Mouse (Mus musculus) forebrain, embryonic 10.5 days (tissue): ENCODE data around the gene Cmtr2. TPM values are rescaled to one million over a fixed set of nuclear protein-coding genes. Genes with fewer than 3 reads are reported as not detected.

Source experiments
- DNase-seq: peaks from one replicate; pipeline ENCODE4 v3.0.0-alpha.2; 2017; ENCODE audit warnings: low spot score; ENCODE audit errors: extremely low spot score
- H3K27ac ChIP-seq: fragments of 300-500 bp; sonication (generic); 2 replicates; pipeline ENCODE4 v1.5.1; 2016; ENCODE audit warnings: mild to moderate bottlenecking
- H3K27me3 ChIP-seq: fragments of 300-500 bp; sonication (generic); 2 replicates; pipeline ENCODE4 v1.6.1; 2016; ENCODE audit warnings: mild to moderate bottlenecking; ENCODE audit not compliant: poor library complexity, severe bottlenecking
- H3K36me3 ChIP-seq: fragments of 300-500 bp; sonication (generic); replicated peaks from 2 replicates; pipeline ENCODE4 v1.6.1; 2016; ENCODE audit warnings: mild to moderate bottlenecking, moderate library complexity
- H3K4me1 ChIP-seq: fragments of 300-500 bp; sonication (generic); 2 replicates; pipeline ENCODE4 v1.6.1; 2016
- H3K4me3 ChIP-seq: fragments of 300-500 bp; sonication (generic); 2 replicates; pipeline ENCODE4 v1.5.1; 2016; ENCODE audit warnings: mild to moderate bottlenecking, moderate library complexity
- H3K9me3 ChIP-seq: fragments of 300-500 bp; sonication (generic); 2 replicates; pipeline ENCODE4 v1.6.1; 2016; ENCODE audit warnings: mild to moderate bottlenecking, moderate library complexity
- WGBS: fragments of 180-500 bp; shearing (Covaris S2); methylation state at CpG from one replicate; pipeline ENCODE4 v1.1.7; 2016; 5-methylcytosine and 5-hydroxymethylcytosine counted together
- polyA plus RNA-seq: library from polyadenylated mRNA; unstranded; fragments of >200 nt; fragmentation: Nextera tagmentation; extraction: Ambion mirVana; gene quantifications from 2 replicates; pipeline ENCODE4 v1.2.1, GENCODE M21; 2016

Gene Cmtr2
- polyA plus RNA-seq, 1 experiment from 2014 or later = 11.2 TPM

- no peak overlapping the region for H3K4me3 ChIP-seq
- H3K9me3 ChIP-seq = no peaks in the 10 kb centered on the region
- DNase-seq = no peak
- no peak overlapping the region for H3K27ac ChIP-seq
- WGBS = 90% methylated on average over 4 of the region's 4 CpGs
- H3K27me3 ChIP-seq = no peaks in the 10 kb centered on the region
- H3K36me3 ChIP-seq = no peaks in the 10 kb centered on the region
- peaks cover 19% of the 10 kb centered on the region for H3K4me1 ChIP-seq
Measured at GRCm38 (mm10) chr8:110270659-110271058, 55.2 kb downstream of the Cmtr2 start.

GRCm38 (mm10) chr8:110273394-110273793 lies 57.9 kb downstream of the Cmtr2 start:
- Histone ChIP-seq H3K9me3 (no peaks in the 10 kb centered on the region), H3K4me1 (peaks cover 8% of the 10 kb centered on the region; the same call in 1 of the 2 replicates), H3K4me3 (no peak overlapping the region), H3K27ac (no peak overlapping the region), H3K36me3 (no peaks in the 10 kb centered on the region), H3K27me3 (no peaks in the 10 kb centered on the region)
- DNase-seq = no peak
- WGBS = 71% methylated on average over 2 of the region's 2 CpGs

Other genes with a start within 250 kb of the Cmtr2 start
- not detected in 2 replicates for gene Tat, start 225.2 kb upstream of the Cmtr2 start, polyA plus RNA-seq
- gene Chst4, start 175.9 kb upstream of the Cmtr2 start, polyA plus RNA-seq = not detected in 2 replicates
- gene Zfp612, start 135.9 kb upstream of the Cmtr2 start, polyA plus RNA-seq = 9.8 and 10.7 TPM in 2 replicates
- gene Gm21964, start 114.5 kb upstream of the Cmtr2 start, polyA plus RNA-seq = not detected in 2 replicates
- gene Gm17720, start 112.9 kb upstream of the Cmtr2 start, polyA plus RNA-seq = not detected in 2 replicates
- gene Calb2, start 47.5 kb upstream of the Cmtr2 start, polyA plus RNA-seq = 8.7 and 12.7 TPM in 2 replicates
- 0.09 and 0.11 TPM in 2 replicates for gene Hydin, start 51.3 kb downstream of the Cmtr2 start, polyA plus RNA-seq